Mouse (Mus musculus) cerebellum, adult 2 months (tissue): ENCODE measurements at regions not wholly inside any gene's neighbourhood (a gene's known extent, or its start where the extent isn't known, plus 50 kb on each side); places are given as distances from the start of the nearest gene placed in this dataset.

Experiments
- CTCF ChIP-seq: fragments of 200-500 bp; IDR thresholded peaks from 2 replicates; pipeline ENCODE4 v1.5.1; 2011; ENCODE audit warnings: low read depth, mild to moderate bottlenecking, control low read depth, low read length, moderate library complexity, borderline replicate concordance; ENCODE audit not compliant: insufficient read depth
- POLR2A ChIP-seq: fragments of 200-500 bp; IDR thresholded peaks from 2 replicates; pipeline ENCODE4 v1.6.1; 2011; ENCODE audit warnings: low read length, control low read depth, borderline replicate concordance; ENCODE audit not compliant: insufficient read depth

DNA sequence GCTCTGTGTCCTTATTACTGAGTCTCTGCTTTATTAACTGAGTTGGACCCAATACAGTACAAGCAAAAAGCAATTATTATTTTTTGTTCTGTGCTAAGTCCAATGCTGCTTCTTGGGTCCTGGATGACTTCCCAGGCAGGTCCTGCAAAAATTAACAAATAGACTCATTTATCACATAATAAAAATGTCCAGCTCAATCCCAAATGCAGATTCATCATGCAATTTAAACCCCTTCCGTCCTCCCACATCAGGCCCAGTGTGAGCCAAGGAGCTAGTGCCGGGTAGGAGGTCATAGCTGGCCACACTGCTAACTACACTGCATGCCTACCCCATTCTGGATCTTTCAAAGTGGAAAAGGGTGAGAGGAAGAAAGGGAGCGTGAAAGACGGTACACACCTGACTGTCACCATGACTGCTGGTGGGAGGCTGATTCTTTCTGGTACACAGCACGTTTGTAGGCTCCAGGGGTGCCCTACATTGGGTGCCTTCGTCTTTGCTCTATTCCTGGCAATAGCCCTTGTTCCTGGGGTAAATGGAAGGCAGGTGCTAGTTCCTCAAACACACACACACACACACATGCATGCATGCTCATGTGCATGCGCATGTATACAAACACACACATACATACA is 515.7 kb upstream of the Gm19410 start:
- TF ChIP-seq POLR2A, result no peak
- no peak for TF ChIP-seq CTCF
